Mouse (Mus musculus): ENCODE results near the gene Lhx9. TPM values are rescaled to one million over a fixed set of nuclear protein-coding genes. Genes with fewer than 3 reads are reported as not detected.

Lhx9 gene
- polyA plus RNA-seq, 1 experiment: 0.10 TPM

- TF ChIP-seq POLR2A (IDR thresholded peaks at IDR 0.05; ENCODE audit: extremely low read depth, insufficient read depth, low read length) (no peak), CTCF (IDR thresholded peaks at IDR 0.05; ENCODE audit: extremely low read depth, insufficient read depth, low read length) (no peak)
- Histone ChIP-seq H3K27ac (ENCODE audit: insufficient read depth, low read length) (no peak overlapping the region), H3K4me3 (ENCODE audit: insufficient read depth, low read length) (no peak overlapping the region), H3K4me1 (ENCODE audit: control insufficient read depth, insufficient read depth, low read length) (no peaks in the 10 kb centered on the region)
These were observed 351 bp downstream of the Lhx9 start for GRCm38 (mm10) chr1:138848026-138848425.

- TF ChIP-seq POLR2A (IDR thresholded peaks at IDR 0.05; ENCODE audit: extremely low read depth, insufficient read depth, low read length) (no peak), CTCF (IDR thresholded peaks at IDR 0.05; ENCODE audit: extremely low read depth, insufficient read depth, low read length) (no peak)
- no peaks in the 10 kb centered on the region for H3K4me1 ChIP-seq (ENCODE audit: control insufficient read depth, insufficient read depth, low read length)
- H3K4me3 ChIP-seq (ENCODE audit: insufficient read depth, low read length): no peak overlapping the region; the same call in 1 of the 2 replicates
- H3K27ac ChIP-seq (ENCODE audit: insufficient read depth, low read length): no peak overlapping the region
These were observed 1.2 kb downstream of the Lhx9 start for GRCm38 (mm10) chr1:138847146-138847545.

DNA sequence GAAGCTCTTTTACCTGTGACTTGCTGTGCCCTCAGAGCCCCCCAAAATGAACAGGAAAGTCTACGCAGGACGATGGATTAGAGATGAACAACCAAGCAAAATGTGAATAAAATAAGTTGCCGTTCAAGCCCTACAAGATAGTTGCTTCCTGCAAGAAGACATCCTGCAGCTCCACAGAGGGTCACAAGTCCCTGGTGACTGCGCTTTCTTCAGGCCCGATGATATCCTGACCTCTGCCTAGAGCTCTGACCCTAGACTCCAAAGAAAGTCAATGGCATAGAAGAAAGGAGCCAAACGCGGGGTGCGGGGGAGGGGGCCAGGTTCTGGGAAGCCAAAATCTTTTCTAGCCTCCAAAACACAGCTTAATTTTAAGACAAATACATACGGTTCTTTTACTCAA is 1.8 kb downstream of the Lhx9 start:
- H3K4me3 ChIP-seq (ENCODE audit: insufficient read depth, low read length): no peak overlapping the region
- H3K27ac ChIP-seq (ENCODE audit: insufficient read depth, low read length): no peak overlapping the region
- TF ChIP-seq CTCF (IDR thresholded peaks at IDR 0.05; ENCODE audit: extremely low read depth, insufficient read depth, low read length) (no peak), POLR2A (IDR thresholded peaks at IDR 0.05; ENCODE audit: extremely low read depth, insufficient read depth, low read length) (no peak)
- no peaks in the 10 kb centered on the region for H3K4me1 ChIP-seq (ENCODE audit: control insufficient read depth, insufficient read depth, low read length)

- H3K4me1 ChIP-seq (ENCODE audit: control insufficient read depth, insufficient read depth, low read length): no peaks in the 10 kb centered on the region
- no peak overlapping the region for H3K27ac ChIP-seq (ENCODE audit: insufficient read depth, low read length)
- H3K4me3 ChIP-seq (ENCODE audit: insufficient read depth, low read length): no peak overlapping the region
- TF ChIP-seq POLR2A (IDR thresholded peaks at IDR 0.05; ENCODE audit: extremely low read depth, insufficient read depth, low read length): no peak
- no peak for TF ChIP-seq CTCF (IDR thresholded peaks at IDR 0.05; ENCODE audit: extremely low read depth, insufficient read depth, low read length)
These were observed 2.2 kb downstream of the Lhx9 start for GRCm38 (mm10) chr1:138846131-138846530.

GRCm38 (mm10) chr1:138845481-138845880 is 2.9 kb downstream of the Lhx9 start:
- H3K4me1 ChIP-seq (ENCODE audit: control insufficient read depth, insufficient read depth, low read length): no peaks in the 10 kb centered on the region
- no peak overlapping the region for H3K4me3 ChIP-seq (ENCODE audit: insufficient read depth, low read length)
- H3K27ac ChIP-seq (ENCODE audit: insufficient read depth, low read length): no peak overlapping the region
- TF ChIP-seq CTCF (IDR thresholded peaks at IDR 0.05; ENCODE audit: extremely low read depth, insufficient read depth, low read length): no peak
- TF ChIP-seq POLR2A (IDR thresholded peaks at IDR 0.05; ENCODE audit: extremely low read depth, insufficient read depth, low read length): no peak

DNA sequence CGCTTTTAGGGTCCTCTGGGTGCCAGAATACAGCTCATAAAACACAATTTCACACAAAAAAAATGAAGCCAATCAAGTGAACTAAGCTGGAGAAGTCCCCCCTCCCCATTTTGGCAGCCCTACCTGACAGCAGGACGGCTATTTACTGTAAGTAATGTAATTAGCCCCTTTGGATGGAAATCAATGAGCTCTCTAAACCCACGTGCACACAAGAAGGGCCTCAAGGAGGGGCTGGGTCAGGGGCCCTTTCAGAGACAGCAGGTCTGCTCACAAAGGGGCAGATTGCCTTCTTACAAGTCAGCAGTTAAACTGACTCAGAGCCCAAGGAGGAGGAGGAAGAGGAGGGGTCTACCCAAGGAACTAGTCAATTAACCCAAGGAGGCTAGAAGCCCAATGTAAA is 4.2 kb downstream of the Lhx9 start:
- Histone ChIP-seq H3K4me1 (ENCODE audit: control insufficient read depth, insufficient read depth, low read length) (no peaks in the 10 kb centered on the region), H3K4me3 (ENCODE audit: insufficient read depth, low read length) (no peak overlapping the region), H3K27ac (ENCODE audit: insufficient read depth, low read length) (no peak overlapping the region)
- no peak for TF ChIP-seq CTCF (IDR thresholded peaks at IDR 0.05; ENCODE audit: extremely low read depth, insufficient read depth, low read length)
- no peak for TF ChIP-seq POLR2A (IDR thresholded peaks at IDR 0.05; ENCODE audit: extremely low read depth, insufficient read depth, low read length)

DNA sequence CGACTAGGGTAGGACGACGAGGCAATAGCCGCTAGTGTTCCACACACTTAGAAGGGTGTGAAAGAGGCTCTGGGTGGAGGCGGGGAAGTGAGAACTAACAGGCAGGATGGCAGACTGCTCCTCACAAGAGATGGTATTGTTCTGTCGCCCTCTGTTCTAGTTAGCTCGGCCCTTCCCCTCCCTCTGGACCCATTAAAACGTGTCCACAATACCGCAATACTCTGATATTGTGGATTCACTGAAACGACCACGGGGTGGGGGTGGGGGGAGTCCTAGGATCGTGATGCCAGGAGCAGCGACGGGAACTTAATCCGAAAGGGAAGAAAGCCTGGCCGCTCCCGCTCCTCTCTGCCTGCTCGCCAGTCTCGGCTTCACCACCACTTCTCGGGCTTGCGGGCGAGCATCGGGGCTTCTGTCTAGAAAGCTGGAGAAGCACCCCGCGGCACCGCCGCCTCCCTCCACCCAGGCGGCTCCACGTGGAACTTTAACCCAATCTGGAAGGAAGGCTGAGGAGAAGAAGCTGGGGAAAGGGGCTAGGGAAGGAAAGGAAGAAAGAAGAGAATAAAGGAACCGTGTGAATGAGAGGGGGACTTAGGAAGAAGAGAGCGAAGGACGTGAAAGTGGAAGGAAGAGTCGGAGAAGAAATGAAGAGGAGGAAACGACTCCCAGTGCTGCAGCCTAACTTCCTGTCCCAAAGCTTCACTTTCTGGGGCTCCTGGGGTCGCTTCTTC is 4.9 kb downstream of the Lhx9 start:
- Histone ChIP-seq H3K4me3 (ENCODE audit: insufficient read depth, low read length) (no peak overlapping the region), H3K4me1 (ENCODE audit: control insufficient read depth, insufficient read depth, low read length) (no peaks in the 10 kb centered on the region), H3K27ac (ENCODE audit: insufficient read depth, low read length) (no peak overlapping the region)
- no peak for TF ChIP-seq CTCF (IDR thresholded peaks at IDR 0.05; ENCODE audit: extremely low read depth, insufficient read depth, low read length)
- no peak for TF ChIP-seq POLR2A (IDR thresholded peaks at IDR 0.05; ENCODE audit: extremely low read depth, insufficient read depth, low read length)

GRCm38 (mm10) chr1:138842756-138843155 is 5.6 kb downstream of the Lhx9 start:
- Histone ChIP-seq H3K4me1 (ENCODE audit: control insufficient read depth, insufficient read depth, low read length) (no peaks in the 10 kb centered on the region), H3K4me3 (ENCODE audit: insufficient read depth, low read length) (no peak overlapping the region), H3K27ac (ENCODE audit: insufficient read depth, low read length) (no peak overlapping the region)
- no peak for TF ChIP-seq POLR2A (IDR thresholded peaks at IDR 0.05; ENCODE audit: extremely low read depth, insufficient read depth, low read length)
- no peak for TF ChIP-seq CTCF (IDR thresholded peaks at IDR 0.05; ENCODE audit: extremely low read depth, insufficient read depth, low read length)

GRCm38 (mm10) chr1:138842315-138842714 is 6.1 kb downstream of the Lhx9 start:
- H3K27ac ChIP-seq (ENCODE audit: insufficient read depth, low read length): no peak overlapping the region
- no peak for TF ChIP-seq POLR2A (IDR thresholded peaks at IDR 0.05; ENCODE audit: extremely low read depth, insufficient read depth, low read length)
- no peak for TF ChIP-seq CTCF (IDR thresholded peaks at IDR 0.05; ENCODE audit: extremely low read depth, insufficient read depth, low read length)
- no peaks in the 10 kb centered on the region for H3K4me1 ChIP-seq (ENCODE audit: control insufficient read depth, insufficient read depth, low read length)
- no peak overlapping the region for H3K4me3 ChIP-seq (ENCODE audit: insufficient read depth, low read length)

DNA sequence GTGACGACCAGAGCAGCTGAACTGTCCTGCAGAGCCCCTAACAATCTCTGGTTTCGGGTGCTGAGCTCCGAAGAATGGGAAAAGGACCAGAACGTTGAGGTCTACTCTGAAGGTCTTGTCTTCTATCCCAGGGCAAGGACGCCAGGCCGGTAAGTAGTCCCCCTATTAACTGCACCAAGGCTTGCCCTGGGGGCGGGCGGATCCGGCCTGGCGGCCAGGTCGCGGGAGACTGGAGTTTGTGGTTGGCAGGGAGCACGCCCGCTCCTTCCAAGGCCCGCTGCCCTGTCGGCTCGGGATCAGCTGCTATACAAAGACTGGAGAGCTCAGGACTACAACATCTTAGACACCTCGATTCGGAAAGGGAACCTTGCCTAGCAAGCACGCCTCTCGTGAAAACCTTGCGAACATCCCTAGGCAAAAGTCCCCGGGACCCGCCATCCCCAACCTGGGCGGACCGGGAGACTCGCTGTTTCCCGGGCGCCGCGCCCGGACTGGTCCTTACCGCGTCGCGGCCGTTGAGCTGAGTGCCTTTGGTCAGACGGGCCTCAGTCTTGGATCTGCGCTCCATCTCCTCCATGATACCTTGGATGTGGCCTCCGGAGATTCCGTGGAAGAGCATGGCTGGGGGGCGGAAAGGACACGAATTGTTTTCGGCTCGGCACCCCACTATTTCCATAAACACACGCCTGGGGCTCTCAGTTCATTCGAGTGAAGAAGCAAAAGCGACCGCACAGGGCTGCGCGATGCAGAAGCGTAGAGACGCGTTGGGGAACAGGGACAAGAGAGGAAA is 6.9 kb downstream of the Lhx9 start:
- H3K4me1 ChIP-seq (ENCODE audit: control insufficient read depth, insufficient read depth, low read length): no peaks in the 10 kb centered on the region
- TF ChIP-seq POLR2A (IDR thresholded peaks at IDR 0.05; ENCODE audit: extremely low read depth, insufficient read depth, low read length) (no peak), CTCF (IDR thresholded peaks at IDR 0.05; ENCODE audit: extremely low read depth, insufficient read depth, low read length) (no peak)
- H3K4me3 ChIP-seq (ENCODE audit: insufficient read depth, low read length): 0 out of 2 replicates have a peak overlapping the region, but pooled peaks have one; percentile 5
- no peak overlapping the region for H3K27ac ChIP-seq (ENCODE audit: insufficient read depth, low read length)

All from cortical plate, adult 2 months (tissue).